Mouse (Mus musculus) heart, embryonic 10.5 days (tissue): ENCODE measurements around the gene Ric8a. TPM values are rescaled to one million over a fixed set of nuclear protein-coding genes. Genes with fewer than 3 reads are reported as not detected.
"Not testable (repeated sequence)": the region's sequence is repeated elsewhere in the genome, so short reads cannot be mapped to it uniquely, and the experiment has no call there.

Source experiments
- DNase-seq: peaks from one replicate; pipeline ENCODE4 v3.0.0-alpha.2; 2017; ENCODE audit warnings: low spot score
- H3K27ac ChIP-seq: fragments of 300-500 bp; sonication (generic); 2 replicates; pipeline ENCODE4 v1.5.1; 2016; ENCODE audit warnings: mild to moderate bottlenecking
- H3K27me3 ChIP-seq: fragments of 300-500 bp; sonication (generic); 2 replicates; pipeline ENCODE4 v1.6.1; 2016; ENCODE audit warnings: mild to moderate bottlenecking; ENCODE audit not compliant: poor library complexity, insufficient read depth, severe bottlenecking
- H3K36me3 ChIP-seq: fragments of 300-500 bp; sonication (generic); 2 replicates; pipeline ENCODE4 v1.6.1; 2016; ENCODE audit warnings: mild to moderate bottlenecking, moderate library complexity
- H3K4me1 ChIP-seq: fragments of 300-500 bp; sonication (generic); 2 replicates; pipeline ENCODE4 v1.6.1; 2016; ENCODE audit warnings: mild to moderate bottlenecking
- H3K4me3 ChIP-seq: fragments of 300-500 bp; sonication (generic); 2 replicates; pipeline ENCODE4 v1.5.1; 2016; ENCODE audit warnings: mild to moderate bottlenecking, moderate library complexity
- H3K9me3 ChIP-seq: fragments of 300-500 bp; sonication (generic); 2 replicates; pipeline ENCODE4 v1.6.1; 2016; ENCODE audit warnings: mild to moderate bottlenecking, moderate library complexity
- WGBS: fragments of 180-500 bp; shearing (Covaris S2); methylation state at CpG from one replicate; pipeline ENCODE4 v1.1.7; 2016; 5-methylcytosine and 5-hydroxymethylcytosine counted together
- polyA plus RNA-seq: library from polyadenylated mRNA; unstranded; fragments of >200 nt; fragmentation: Nextera tagmentation; extraction: Ambion mirVana; gene quantifications from 2 replicates; pipeline ENCODE4 v1.2.1, GENCODE M21; 2016

The Ric8a gene
- polyA plus RNA-seq, 1 experiment from 2014 or later: 47.3 TPM

DNA sequence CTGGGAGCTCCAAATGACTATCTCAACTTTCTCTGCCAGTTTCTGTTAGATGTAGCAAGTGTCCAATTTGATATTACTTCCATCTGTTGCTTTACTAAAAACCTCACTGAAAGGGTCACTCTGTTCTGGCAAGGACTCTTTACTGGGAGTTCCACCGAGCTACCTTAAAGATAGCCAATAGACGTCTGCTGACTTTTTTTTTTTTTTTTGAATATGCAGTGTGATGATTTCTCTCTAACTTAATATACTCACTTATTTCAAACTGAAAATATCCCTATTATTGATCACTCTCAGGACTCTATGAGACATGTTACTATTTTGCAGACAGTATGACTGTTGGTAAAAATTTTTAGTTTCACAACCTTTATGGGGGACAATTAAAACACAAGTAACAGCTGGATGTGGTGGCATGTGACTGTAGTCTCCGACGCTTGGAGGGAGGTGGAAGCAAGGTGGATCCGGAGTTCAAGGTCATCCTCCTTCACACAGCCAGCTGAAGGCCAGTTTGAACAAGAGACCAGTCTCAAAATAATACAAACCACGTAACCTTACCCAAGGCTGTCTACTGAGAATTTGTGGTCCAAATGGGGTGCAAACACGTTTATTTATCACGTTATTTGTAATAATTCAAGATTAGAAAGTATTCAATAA is 24.2 kb downstream of the Ric8a start:
- DNase-seq: no peak
- peak overlapping the region; percentile 92 for H3K27ac ChIP-seq
- WGBS: 17% methylated on average over 8 of the region's 8 CpGs
- peak overlapping the region; percentile 98 for H3K4me3 ChIP-seq
- peaks cover 9% of the 10 kb centered on the region for H3K4me1 ChIP-seq
- H3K27me3 ChIP-seq: no peaks in the 10 kb centered on the region
- H3K36me3 ChIP-seq: peaks cover 31% of the 10 kb centered on the region
- H3K9me3 ChIP-seq: no peaks in the 10 kb centered on the region

- peak within 1 kb of the TSS; percentile 98 for H3K4me3 ChIP-seq
- under 1% methylated on average over 59 of the region's 59 CpGs for WGBS
Observed at GRCm38 (mm10) chr7:140881696-140882468, 25.1 kb downstream of the Ric8a start, which contains the start of the genes Psmd13 and Sirt3. Psmd13 (plus strand) TSS chr7:140881968. Sirt3 (minus strand) TSS chr7:140882309.

DNA sequence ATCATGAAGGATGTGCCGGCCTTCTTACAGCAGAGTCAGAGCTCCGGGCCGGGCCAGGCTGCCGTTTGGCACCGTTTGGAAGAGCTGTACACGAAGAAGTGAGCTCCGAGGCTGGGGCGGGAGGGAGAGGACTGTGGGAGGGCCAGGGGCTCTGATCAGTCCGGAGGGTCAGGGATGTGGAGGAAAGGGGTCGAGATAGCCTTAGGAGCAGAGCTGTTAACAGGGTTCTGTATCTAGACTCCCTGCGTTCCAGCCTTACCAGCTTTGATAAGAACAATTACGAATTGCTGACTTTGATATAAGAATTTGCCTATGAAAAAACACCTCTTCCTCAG is 25.7 kb downstream of the Ric8a start:
- under 1% methylated on average over 12 of the region's 12 CpGs for WGBS
- H3K4me1 ChIP-seq: peaks cover 9% of the 10 kb centered on the region
- peak overlapping the region; percentile 98 for H3K4me3 ChIP-seq
- DNase-seq: no peak
- H3K27ac ChIP-seq: peak overlapping the region; percentile 92
- H3K36me3 ChIP-seq: peaks cover 31% of the 10 kb centered on the region
- H3K9me3 ChIP-seq: no peaks in the 10 kb centered on the region
- H3K27me3 ChIP-seq: no peaks in the 10 kb centered on the region

More at GRCm38 (mm10) chr7:140881696-140882468, 25.1 kb downstream of the Ric8a start, which contains the start of the genes Psmd13 and Sirt3:
- peak within 1 kb of the TSS; percentile 92 for H3K27ac ChIP-seq
- H3K9me3 ChIP-seq: no peaks in the 10 kb centered on the region
- peaks cover 9% of the 10 kb centered on the region for H3K4me1 ChIP-seq
- peak; percentile 97 for DNase-seq
- H3K36me3 ChIP-seq: peaks cover 31% of the 10 kb centered on the region
- H3K27me3 ChIP-seq: no peaks in the 10 kb centered on the region

DNA sequence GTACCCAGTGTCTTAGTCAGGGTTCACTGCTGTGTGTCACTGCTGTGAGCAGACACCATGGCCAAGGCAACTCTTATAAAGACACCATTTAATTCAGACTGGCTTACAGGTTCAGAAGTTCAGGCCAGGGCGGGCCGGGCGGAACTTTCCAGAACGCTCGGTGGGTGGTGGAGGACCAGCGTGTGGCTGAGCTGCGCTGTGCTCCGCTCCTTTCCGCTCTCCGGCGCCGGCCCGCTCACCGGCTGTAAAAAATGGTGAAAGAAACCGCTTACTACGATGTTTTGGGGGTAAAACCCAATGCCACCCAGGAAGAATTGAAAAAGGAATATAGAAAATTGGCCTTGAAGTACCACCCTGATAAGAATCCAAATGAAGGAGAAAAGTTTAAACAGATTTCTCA is 33.9 kb downstream of the Ric8a start:
- peaks cover 79% of the 10 kb centered on the region for H3K36me3 ChIP-seq
- not testable (repeated sequence) for H3K9me3 ChIP-seq, DNase-seq, H3K27me3 ChIP-seq, H3K4me3 ChIP-seq, H3K27ac ChIP-seq, H3K4me1 ChIP-seq
- 95% methylated on average over 16 of the region's 16 CpGs for WGBS

DNA sequence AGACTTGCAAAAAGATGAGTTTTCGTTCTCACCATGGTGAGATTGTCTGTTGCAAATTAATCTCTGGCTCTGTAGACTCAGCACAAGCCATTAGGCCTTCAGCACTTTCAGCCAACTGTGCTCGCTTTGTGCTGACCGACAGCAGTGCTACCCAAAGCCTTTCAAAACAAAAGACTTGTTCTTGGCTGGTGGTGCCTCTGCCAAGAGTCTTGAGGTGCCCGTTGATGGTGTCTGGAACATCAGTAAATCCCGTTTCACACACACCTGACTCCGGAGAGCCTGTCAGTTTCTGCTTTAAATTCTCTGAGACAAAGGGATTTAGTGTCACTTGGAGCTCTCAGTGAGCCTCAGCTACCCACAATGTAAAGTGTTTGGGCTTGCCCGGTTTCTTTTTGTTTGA is 37.3 kb downstream of the Ric8a start:
- Histone ChIP-seq H3K27me3 (no peaks in the 10 kb centered on the region), H3K4me1 (no peaks in the 10 kb centered on the region), H3K36me3 (peaks cover 83% of the 10 kb centered on the region), H3K4me3 (no peak overlapping the region), H3K9me3 (no peaks in the 10 kb centered on the region), H3K27ac (no peak overlapping the region)
- no peak for DNase-seq
- WGBS: 94% methylated on average over 7 of the region's 7 CpGs

DNA sequence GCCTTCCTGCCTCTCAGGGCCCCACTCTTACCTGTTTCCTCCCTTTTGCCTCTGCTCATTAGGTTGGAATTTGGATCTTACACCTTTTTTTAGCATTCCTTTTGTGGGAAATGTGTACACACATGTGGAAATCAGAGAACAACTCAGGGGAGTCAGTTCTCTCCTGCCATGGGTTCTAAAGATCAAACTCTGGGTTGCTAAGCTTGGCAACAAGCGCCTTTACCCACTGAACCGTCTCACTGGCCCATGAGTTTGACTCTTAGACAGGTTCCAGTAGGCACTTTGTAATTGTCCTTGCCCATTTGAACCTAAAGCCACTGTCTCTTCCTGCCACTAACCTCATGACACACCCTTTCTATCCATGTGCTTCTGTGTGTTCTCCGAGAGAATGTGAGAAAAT is 37.9 kb downstream of the Ric8a start:
- no peak for DNase-seq
- peaks cover 80% of the 10 kb centered on the region for H3K36me3 ChIP-seq
- no peaks in the 10 kb centered on the region for H3K27me3 ChIP-seq
- H3K9me3 ChIP-seq: no peaks in the 10 kb centered on the region
- no peak overlapping the region for H3K27ac ChIP-seq
- H3K4me3 ChIP-seq: no peak overlapping the region
- 0 out of 2 replicates have a peak, but pooled peaks cover 3% of the 10 kb centered on the region for H3K4me1 ChIP-seq
- 92% methylated on average over 3 of the region's 3 CpGs for WGBS

DNA sequence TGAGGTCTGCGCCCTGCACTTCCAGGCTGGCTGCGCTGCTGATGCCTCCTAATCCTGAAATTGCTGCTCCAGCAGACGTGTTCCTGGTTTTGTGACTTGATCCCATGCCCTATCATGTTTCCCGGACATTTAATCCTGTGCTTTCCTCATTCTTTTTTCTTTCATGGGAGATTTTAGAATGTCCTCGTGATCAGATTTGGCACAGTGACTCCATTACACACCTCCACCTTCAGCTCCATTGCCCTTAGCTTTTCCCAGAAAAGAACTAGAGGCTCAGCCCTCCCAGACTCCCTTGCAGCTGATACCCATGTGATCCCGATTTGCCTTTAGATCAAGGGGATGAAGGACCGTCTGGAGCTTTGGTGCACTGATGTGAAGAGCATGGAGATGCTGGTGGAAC is 41.1 kb downstream of the Ric8a start:
- 91% methylated on average over 7 of the region's 7 CpGs for WGBS
- DNase-seq: no peak
- no peak overlapping the region for H3K27ac ChIP-seq
- H3K27me3 ChIP-seq: no peaks in the 10 kb centered on the region
- H3K4me3 ChIP-seq: no peak overlapping the region
- H3K9me3 ChIP-seq: no peaks in the 10 kb centered on the region
- H3K4me1 ChIP-seq: peaks cover 19% of the 10 kb centered on the region; the same call in 1 of the 2 replicates
- peaks cover 60% of the 10 kb centered on the region for H3K36me3 ChIP-seq

- H3K36me3 ChIP-seq: peaks cover 47% of the 10 kb centered on the region
- no peak overlapping the region for H3K4me3 ChIP-seq
- H3K4me1 ChIP-seq: peaks cover 26% of the 10 kb centered on the region; the same call in 1 of the 2 replicates
- WGBS: 82% methylated on average over 3 of the region's 3 CpGs
- 0 out of 2 replicates have a peak overlapping the region, but pooled peaks have one; percentile 4 for H3K27ac ChIP-seq
- DNase-seq: no peak
- peaks cover 2% of the 10 kb centered on the region; the same call in 1 of the 2 replicates for H3K27me3 ChIP-seq
- no peaks in the 10 kb centered on the region for H3K9me3 ChIP-seq
Observed at GRCm38 (mm10) chr7:140899121-140899520, 42.4 kb downstream of the Ric8a start.

GRCm38 (mm10) chr7:140900220-140900619 is 43.5 kb downstream of the Ric8a start, which contains the start of gene Cox8b:
Cox8b (minus strand) TSS chr7:140900446.
- Histone ChIP-seq H3K4me1 (peaks cover 26% of the 10 kb centered on the region; the same call in 1 of the 2 replicates), H3K4me3 (peak within 1 kb of the TSS; percentile 29), H3K27me3 (peaks cover 7% of the 10 kb centered on the region; the same call in 1 of the 2 replicates), H3K27ac (peak within 1 kb of the TSS; percentile 67; the same call in 1 of the 2 replicates), H3K36me3 (peaks cover 39% of the 10 kb centered on the region), H3K9me3 (no peaks in the 10 kb centered on the region)
- DNase-seq: no peak
- 67% methylated on average over 10 of the region's 10 CpGs for WGBS

DNA sequence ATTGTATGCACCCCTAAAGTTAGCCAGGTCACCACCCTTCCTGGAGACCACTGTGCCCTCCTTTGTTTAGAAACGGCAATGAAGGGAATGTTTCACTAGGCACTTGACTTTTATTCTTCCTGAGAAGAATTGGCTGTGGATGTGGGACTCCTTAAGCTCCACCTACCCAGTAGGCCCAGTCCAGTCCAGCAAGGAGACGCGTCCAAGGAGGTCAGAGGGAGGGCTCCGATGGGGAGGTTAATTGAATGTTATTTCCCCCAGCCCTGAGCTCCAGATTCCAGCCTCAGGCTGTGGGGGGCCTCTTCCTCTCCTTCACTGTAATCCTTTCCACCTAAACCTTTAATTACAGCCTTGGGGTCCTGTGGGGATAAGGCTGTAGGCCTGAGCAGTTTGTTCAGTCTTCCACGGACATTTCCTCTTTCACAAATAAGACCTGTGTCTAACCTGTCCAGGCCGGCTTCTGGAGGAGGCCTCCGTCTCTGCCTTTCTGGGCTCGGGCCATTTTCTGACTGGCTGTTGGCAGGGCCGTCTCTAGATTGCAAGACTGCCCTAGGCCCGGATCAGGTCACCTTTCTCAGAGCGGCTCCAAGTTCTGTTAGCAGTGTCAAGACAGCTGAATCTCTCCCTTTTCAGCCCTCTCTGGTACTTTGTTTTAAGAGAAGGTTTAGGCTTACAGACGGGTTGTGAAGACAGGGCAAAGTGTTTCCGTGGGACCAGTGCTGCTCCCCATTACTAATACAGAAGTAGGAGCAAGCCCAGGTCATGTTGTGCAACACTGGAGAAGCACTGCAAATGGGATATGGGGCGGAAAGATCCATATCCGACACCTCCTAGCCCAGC is 45.5 kb downstream of the Ric8a start:
- Histone ChIP-seq H3K9me3 (no peaks in the 10 kb centered on the region), H3K36me3 (peaks cover 20% of the 10 kb centered on the region), H3K27me3 (peaks cover 13% of the 10 kb centered on the region; the same call in 1 of the 2 replicates), H3K4me1 (peaks cover 26% of the 10 kb centered on the region; the same call in 1 of the 2 replicates), H3K27ac (no peak overlapping the region), H3K4me3 (no peak overlapping the region)
- no peak for DNase-seq
- WGBS: 80% methylated on average over 15 of the region's 15 CpGs

- peaks cover 11% of the 10 kb centered on the region for H3K36me3 ChIP-seq
- no peak overlapping the region for H3K4me3 ChIP-seq
- H3K27ac ChIP-seq: 0 out of 2 replicates have a peak overlapping the region, but pooled peaks have one; percentile 10
- peaks cover 26% of the 10 kb centered on the region; the same call in 1 of the 2 replicates for H3K4me1 ChIP-seq
- DNase-seq: peak; percentile 87
- H3K27me3 ChIP-seq: peaks cover 13% of the 10 kb centered on the region; the same call in 1 of the 2 replicates
- 24% methylated on average over 13 of the region's 13 CpGs for WGBS
- no peaks in the 10 kb centered on the region for H3K9me3 ChIP-seq
Observed at GRCm38 (mm10) chr7:140903212-140903611, 46.5 kb downstream of the Ric8a start.

DNA sequence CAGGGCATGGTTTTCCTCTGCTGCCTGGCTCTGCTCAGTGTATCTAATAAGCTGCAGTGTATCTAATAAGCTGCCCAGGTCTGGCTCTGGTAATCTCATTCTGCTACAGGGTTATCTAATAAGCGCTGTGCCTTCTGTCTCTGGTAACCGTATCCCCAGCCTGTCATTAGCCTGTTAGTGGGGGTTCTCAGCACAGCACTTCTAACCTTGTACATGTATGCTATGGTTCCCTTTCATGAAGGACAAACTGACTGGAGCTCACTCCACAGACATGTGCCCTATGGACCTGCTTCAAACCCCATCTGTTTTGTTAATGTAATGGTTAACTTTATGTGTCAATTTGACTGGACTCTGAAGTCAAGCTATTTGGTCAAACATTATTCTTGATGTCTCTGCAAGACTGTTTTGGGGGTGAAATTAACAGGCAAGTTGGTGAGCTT is 48.9 kb downstream of the Ric8a start:
- Histone ChIP-seq H3K9me3 (no peaks in the 10 kb centered on the region), H3K36me3 (no peaks in the 10 kb centered on the region), H3K4me3 (no peak overlapping the region), H3K27ac (no peak overlapping the region), H3K4me1 (peaks cover 19% of the 10 kb centered on the region), H3K27me3 (peaks cover 13% of the 10 kb centered on the region; the same call in 1 of the 2 replicates)
- 46% methylated on average over 2 of the region's 2 CpGs for WGBS
- DNase-seq: no peak
